Mouse (Mus musculus) lung, embryonic 16.5 days (tissue): ENCODE data around the gene Cyp2c40. TPM values are rescaled to one million over a fixed set of nuclear protein-coding genes. Genes with fewer than 3 reads are reported as not detected.

ENCODE experiments used
- polyA plus RNA-seq: library from polyadenylated mRNA; unstranded; fragments of >200 nt; fragmentation: Nextera tagmentation; extraction: Ambion mirVana; gene quantifications from 2 replicates; pipeline ENCODE4 v1.2.1, GENCODE M21; 2015

The Cyp2c40 gene
- polyA plus RNA-seq, 1 experiment from 2014 or later = not detected

Other genes with a start within 250 kb of the Cyp2c40 start
- gene Cyp2c67, start 163.8 kb downstream of the Cyp2c40 start, polyA plus RNA-seq = not detected in 2 replicates
- gene Cyp2c68, start 71.8 kb downstream of the Cyp2c40 start, polyA plus RNA-seq = 0.20 and 2.5 TPM in 2 replicates
- gene Cyp2c69, start 74.0 kb upstream of the Cyp2c40 start, polyA plus RNA-seq = not detected in 2 replicates
- not detected in 2 replicates for gene Cyp2c37, start 179.6 kb upstream of the Cyp2c40 start, polyA plus RNA-seq